Mouse (Mus musculus): ENCODE measurements around the gene Gm15557. TPM values are rescaled to one million over a fixed set of nuclear protein-coding genes. Genes with fewer than 3 reads are reported as not detected.

The Gm15557 gene
- not detected in 2 replicates for polyA plus RNA-seq (2012; rRNA removed; ENCODE audit: low replicate concordance)

GRCm38 (mm10) chr2:155940681-155941080 is at the start of gene Gm15557:
Gm15557 (plus strand) TSS chr2:155940728.

GRCm38 (mm10) chr2:155929531-155930442 is 10.7 kb upstream of the Gm15557 start, which contains the start of gene Uqcc1:
Uqcc1 (minus strand) TSS chr2:155930310.

GRCm38 (mm10) chr2:155945124-155945523 is 4.6 kb downstream of the Gm15557 start, which contains the start of gene Gdf5:
Gdf5 (minus strand) TSS chr2:155945367.

GRCm38 (mm10) chr2:155956134-155957059 is 15.9 kb downstream of the Gm15557 start, which contains the start of gene Cep250:
Cep250 (plus strand) TSS chr2:155956458.

Other genes with a start within 250 kb of the Gm15557 start
- gene Trpc4ap, start 248.3 kb upstream of the Gm15557 start, polyA plus RNA-seq (2012; rRNA removed; ENCODE audit: low replicate concordance), result 170 and 221 TPM in 2 replicates
- gene Edem2, start 211.3 kb upstream of the Gm15557 start, polyA plus RNA-seq (2012; rRNA removed; ENCODE audit: low replicate concordance), result 39.5 and 56.7 TPM in 2 replicates
- not detected in 2 replicates for gene Gm17581, start 204.9 kb upstream of the Gm15557 start, polyA plus RNA-seq (2012; rRNA removed; ENCODE audit: low replicate concordance)
- 16.3 and 20.4 TPM in 2 replicates for gene Procr, start 189.6 kb upstream of the Gm15557 start, polyA plus RNA-seq (2012; rRNA removed; ENCODE audit: low replicate concordance)
- gene Mmp24, start 165.4 kb upstream of the Gm15557 start, polyA plus RNA-seq (2012; rRNA removed; ENCODE audit: low replicate concordance), result 0.07 and 0.10 TPM in 2 replicates
- 70.9 and 110 TPM in 2 replicates for gene BC029722, start 121.3 kb upstream of the Gm15557 start, polyA plus RNA-seq (2012; rRNA removed; ENCODE audit: low replicate concordance)
- gene Eif6, start 113.8 kb upstream of the Gm15557 start, polyA plus RNA-seq (2012; rRNA removed; ENCODE audit: low replicate concordance), result 103 and 117 TPM in 2 replicates
- gene Fam83c, start 105.9 kb upstream of the Gm15557 start, polyA plus RNA-seq (2012; rRNA removed; ENCODE audit: low replicate concordance), result 0.04 and 0.36 TPM in 2 replicates
- 17.9 and 69.2 TPM in 2 replicates for gene Uqcc1, start 10.4 kb upstream of the Gm15557 start, polyA plus RNA-seq (2012; rRNA removed; ENCODE audit: low replicate concordance)
- 0.63 and 1.0 TPM in 2 replicates for gene Gdf5, start 4.6 kb downstream of the Gm15557 start, polyA plus RNA-seq (2012; rRNA removed; ENCODE audit: low replicate concordance)
- gene Cep250, start 15.7 kb downstream of the Gm15557 start, polyA plus RNA-seq (2012; rRNA removed; ENCODE audit: low replicate concordance), result 10.2 and 10.8 TPM in 2 replicates
- 2.4 and 6.7 TPM in 2 replicates for gene 6430550D23Rik, start 67.2 kb downstream of the Gm15557 start, polyA plus RNA-seq (2012; rRNA removed; ENCODE audit: low replicate concordance)
- gene Ergic3, start 67.3 kb downstream of the Gm15557 start, polyA plus RNA-seq (2012; rRNA removed; ENCODE audit: low replicate concordance), result 195 and 238 TPM in 2 replicates
- 6.6 and 7.5 TPM in 2 replicates for gene Fer1l4, start 112.2 kb downstream of the Gm15557 start, polyA plus RNA-seq (2012; rRNA removed; ENCODE audit: low replicate concordance)
- 4.6 and 6.2 TPM in 2 replicates for gene Spag4, start 124.4 kb downstream of the Gm15557 start, polyA plus RNA-seq (2012; rRNA removed; ENCODE audit: low replicate concordance)
- 88.5 and 117 TPM in 2 replicates for gene Cpne1, start 171.2 kb downstream of the Gm15557 start, polyA plus RNA-seq (2012; rRNA removed; ENCODE audit: low replicate concordance)
- gene Rbm12, start 171.2 kb downstream of the Gm15557 start, polyA plus RNA-seq (2012; rRNA removed; ENCODE audit: low replicate concordance), result 9.4 and 17.0 TPM in 2 replicates
- gene Gm28036, start 186.4 kb downstream of the Gm15557 start, polyA plus RNA-seq (2012; rRNA removed; ENCODE audit: low replicate concordance), result 2.4 and 4.8 TPM in 2 replicates
- gene Romo1, start 203.3 kb downstream of the Gm15557 start, polyA plus RNA-seq (2012; rRNA removed; ENCODE audit: low replicate concordance), result 181 and 383 TPM in 2 replicates
- gene Nfs1, start 203.5 kb downstream of the Gm15557 start, polyA plus RNA-seq (2012; rRNA removed; ENCODE audit: low replicate concordance), result 67.7 and 98.0 TPM in 2 replicates
- gene Rbm39, start 239.5 kb downstream of the Gm15557 start, polyA plus RNA-seq (2012; rRNA removed; ENCODE audit: low replicate concordance), result 34.1 and 83.0 TPM in 2 replicates